Mouse (Mus musculus): Measurements from ENCODE around the gene Acta2. TPM values are rescaled to one million over a fixed set of nuclear protein-coding genes. Genes with fewer than 3 reads are reported as not detected.
"Not testable (repeated sequence)": the region's sequence is repeated elsewhere in the genome, so short reads cannot be mapped to it uniquely, and the experiment has no call there.

Acta2 gene
- polyA plus RNA-seq, 1 experiment from 2014 or later, result 28.1 TPM

- H3K27me3 ChIP-seq, result no peaks in the 10 kb centered on the region
- no peak for ATAC-seq (ENCODE audit: low read depth)
Observed at GRCm38 (mm10) chr19:34212489-34213250, 42.7 kb downstream of the Acta2 start.

GRCm38 (mm10) chr19:34210841-34211240, 44.5 kb downstream of the Acta2 start:
- no peaks in the 10 kb centered on the region for H3K4me1 ChIP-seq (replicated peaks)
- H3K4me3 ChIP-seq, result no peak overlapping the region
- no peak for ATAC-seq (ENCODE audit: low read depth)
- no peak overlapping the region for H3K27ac ChIP-seq (replicated peaks)
- H3K9me3 ChIP-seq, result no peaks in the 10 kb centered on the region
- no peaks in the 10 kb centered on the region for H3K36me3 ChIP-seq
- 70% methylated on average over 2 of the region's 2 CpGs for WGBS
- no peaks in the 10 kb centered on the region for H3K27me3 ChIP-seq
- no peak overlapping the region for H3K4me2 ChIP-seq
- H3K9ac ChIP-seq, result no peak overlapping the region

More at GRCm38 (mm10) chr19:34212489-34213250, 42.7 kb downstream of the Acta2 start:
- no peak overlapping the region for H3K9ac ChIP-seq
- WGBS, result 91% methylated on average over 12 of the region's 12 CpGs
- no peak overlapping the region for H3K4me2 ChIP-seq
- no peaks in the 10 kb centered on the region for H3K36me3 ChIP-seq
- H3K4me1 ChIP-seq (replicated peaks), result peaks cover 5% of the 10 kb centered on the region; the same call in 1 of the 2 replicates
- no peaks in the 10 kb centered on the region for H3K9me3 ChIP-seq
- H3K4me3 ChIP-seq, result no peak overlapping the region
- H3K27ac ChIP-seq (replicated peaks), result no peak overlapping the region

GRCm38 (mm10) chr19:34209930-34210581, 45.3 kb downstream of the Acta2 start:
- no peak overlapping the region for H3K9ac ChIP-seq
- no peak overlapping the region for H3K4me3 ChIP-seq
- ATAC-seq (ENCODE audit: low read depth), result no peak
- H3K36me3 ChIP-seq, result no peaks in the 10 kb centered on the region
- no peaks in the 10 kb centered on the region for H3K9me3 ChIP-seq
- no peaks in the 10 kb centered on the region for H3K4me1 ChIP-seq (replicated peaks)
- WGBS, result 86% methylated on average over 8 of the region's 8 CpGs
- no peaks in the 10 kb centered on the region for H3K27me3 ChIP-seq
- no peak overlapping the region for H3K27ac ChIP-seq (replicated peaks)
- H3K4me2 ChIP-seq, result no peak overlapping the region

- H3K4me2 ChIP-seq, result no peak overlapping the region
- H3K9me3 ChIP-seq, result no peaks in the 10 kb centered on the region
- no peaks in the 10 kb centered on the region for H3K36me3 ChIP-seq
- 74% methylated on average over 3 of the region's 3 CpGs for WGBS
- no peaks in the 10 kb centered on the region for H3K27me3 ChIP-seq
- no peak overlapping the region for H3K4me3 ChIP-seq
- ATAC-seq (ENCODE audit: low read depth), result no peak
- no peak overlapping the region for H3K9ac ChIP-seq
- H3K27ac ChIP-seq (replicated peaks), result no peak overlapping the region
- no peaks in the 10 kb centered on the region for H3K4me1 ChIP-seq (replicated peaks)
Observed at GRCm38 (mm10) chr19:34209031-34209430, 46.4 kb downstream of the Acta2 start.

GRCm38 (mm10) chr19:34206760-34207440, 48.5 kb downstream of the Acta2 start:
- no peak overlapping the region for H3K4me3 ChIP-seq
- H3K27me3 ChIP-seq, result no peaks in the 10 kb centered on the region
- H3K4me2 ChIP-seq, result no peak overlapping the region
- H3K9ac ChIP-seq, result no peak overlapping the region
- no peaks in the 10 kb centered on the region for H3K9me3 ChIP-seq
- no peaks in the 10 kb centered on the region for H3K4me1 ChIP-seq (replicated peaks)
- ATAC-seq (ENCODE audit: low read depth), result no peak
- WGBS, result 83% methylated on average over 8 of the region's 8 CpGs
- H3K27ac ChIP-seq (replicated peaks), result no peak overlapping the region
- H3K36me3 ChIP-seq, result no peaks in the 10 kb centered on the region

GRCm38 (mm10) chr19:34206128-34206527, 49.3 kb downstream of the Acta2 start:
- H3K36me3 ChIP-seq; H3K4me1 ChIP-seq (replicated peaks); H3K9ac ChIP-seq; H3K27ac ChIP-seq (replicated peaks); H3K9me3 ChIP-seq; ATAC-seq (ENCODE audit: low read depth); H3K27me3 ChIP-seq; H3K4me2 ChIP-seq; H3K4me3 ChIP-seq: not testable (repeated sequence)
- WGBS, result 89% methylated on average over 4 of the region's 4 CpGs

GRCm38 (mm10) chr19:34202668-34203067, 52.7 kb downstream of the Acta2 start:
- no peaks in the 10 kb centered on the region for H3K36me3 ChIP-seq
- H3K27ac ChIP-seq (replicated peaks), result no peak overlapping the region
- WGBS, result 81% methylated on average over 2 of the region's 2 CpGs
- no peaks in the 10 kb centered on the region for H3K4me1 ChIP-seq (replicated peaks)
- H3K9ac ChIP-seq, result no peak overlapping the region
- H3K4me3 ChIP-seq, result no peak overlapping the region
- ATAC-seq (ENCODE audit: low read depth), result no peak
- H3K27me3 ChIP-seq, result no peaks in the 10 kb centered on the region
- H3K4me2 ChIP-seq, result no peak overlapping the region
- no peaks in the 10 kb centered on the region for H3K9me3 ChIP-seq

GRCm38 (mm10) chr19:34199488-34199887, 55.9 kb downstream of the Acta2 start:
- no peaks in the 10 kb centered on the region for H3K9me3 ChIP-seq
- no peak overlapping the region for H3K4me2 ChIP-seq
- no peaks in the 10 kb centered on the region for H3K4me1 ChIP-seq (replicated peaks)
- H3K9ac ChIP-seq, result no peak overlapping the region
- no peaks in the 10 kb centered on the region for H3K27me3 ChIP-seq
- WGBS, result 76% methylated on average over 2 of the region's 2 CpGs
- no peaks in the 10 kb centered on the region for H3K36me3 ChIP-seq
- H3K27ac ChIP-seq (replicated peaks), result no peak overlapping the region
- no peak for ATAC-seq (ENCODE audit: low read depth)
- no peak overlapping the region for H3K4me3 ChIP-seq

GRCm38 (mm10) chr19:34198901-34199300, 56.5 kb downstream of the Acta2 start:
- Histone ChIP-seq H3K9ac (no peak overlapping the region), H3K9me3 (no peaks in the 10 kb centered on the region), H3K4me1 (replicated peaks) (no peaks in the 10 kb centered on the region), H3K27ac (replicated peaks) (no peak overlapping the region), H3K4me3 (no peak overlapping the region), H3K4me2 (no peak overlapping the region), H3K27me3 (no peaks in the 10 kb centered on the region), H3K36me3 (no peaks in the 10 kb centered on the region)
- ATAC-seq (ENCODE audit: low read depth), result no peak
- WGBS, result 91% methylated on average over 4 of the region's 4 CpGs

- H3K4me2 ChIP-seq, result no peak overlapping the region
- H3K27ac ChIP-seq (replicated peaks), result no peak overlapping the region
- no peaks in the 10 kb centered on the region for H3K27me3 ChIP-seq
- no peak for ATAC-seq (ENCODE audit: low read depth)
- H3K9ac ChIP-seq, result no peak overlapping the region
- WGBS, result 86% methylated on average over 1 of the region's 1 CpGs
- H3K4me3 ChIP-seq, result no peak overlapping the region
- no peaks in the 10 kb centered on the region for H3K9me3 ChIP-seq
- H3K36me3 ChIP-seq, result no peaks in the 10 kb centered on the region
- peaks cover 6% of the 10 kb centered on the region; the same call in 1 of the 2 replicates for H3K4me1 ChIP-seq (replicated peaks)
Observed at GRCm38 (mm10) chr19:34198066-34198465, 57.3 kb downstream of the Acta2 start.

GRCm38 (mm10) chr19:34195031-34195430, 60.4 kb downstream of the Acta2 start:
- 80% methylated on average over 2 of the region's 2 CpGs for WGBS
- H3K4me1 ChIP-seq (replicated peaks), result peaks cover 8% of the 10 kb centered on the region; the same call in 1 of the 2 replicates
- H3K27me3 ChIP-seq, result no peaks in the 10 kb centered on the region

GRCm38 (mm10) chr19:34194132-34194745, 61.2 kb downstream of the Acta2 start:
- Histone ChIP-seq H3K4me1 (replicated peaks) (peaks cover 8% of the 10 kb centered on the region; the same call in 1 of the 2 replicates), H3K4me3 (no peak overlapping the region), H3K27ac (replicated peaks) (no peak overlapping the region), H3K9me3 (no peaks in the 10 kb centered on the region), H3K4me2 (peak overlapping the region; percentile 87), H3K36me3 (no peaks in the 10 kb centered on the region), H3K27me3 (no peaks in the 10 kb centered on the region), H3K9ac (no peak overlapping the region)
- 89% methylated on average over 6 of the region's 6 CpGs for WGBS
- ATAC-seq (ENCODE audit: low read depth), result no peak

More at GRCm38 (mm10) chr19:34195031-34195430, 60.4 kb downstream of the Acta2 start:
- H3K36me3 ChIP-seq, result no peaks in the 10 kb centered on the region
- no peak overlapping the region for H3K4me2 ChIP-seq
- no peak overlapping the region for H3K4me3 ChIP-seq
- H3K27ac ChIP-seq (replicated peaks), result no peak overlapping the region
- no peak for ATAC-seq (ENCODE audit: low read depth)
- no peak overlapping the region for H3K9ac ChIP-seq
- H3K9me3 ChIP-seq, result no peaks in the 10 kb centered on the region

All from neural tube, embryonic 13.5 days (tissue).